Mouse (Mus musculus) midbrain, embryonic 11.5 days (tissue): ENCODE results near the gene Idi2. TPM values are rescaled to one million over a fixed set of nuclear protein-coding genes. Genes with fewer than 3 reads are reported as not detected.

Experiments
- microRNA-seq: library from miRNA; unstranded; fragments of <30 nt; microRNA quantifications from one replicate; pipeline ENCODE4, GENCODE M21; 2017
- polyA plus RNA-seq: library from polyadenylated mRNA; unstranded; fragments of >200 nt; fragmentation: Nextera tagmentation; extraction: Ambion mirVana; gene quantifications from 2 replicates; pipeline ENCODE4 v1.2.1, GENCODE M21; 2014

Gene Idi2
- polyA plus RNA-seq, 1 experiment from 2014 or later = not detected

Small RNA genes within 50 kb of the gene (microRNA-seq; reads per million reads assigned to microRNA genes)
- gene Gm22750 = not detected

Other genes starting within 250 kb of the Idi2 start
- gene Wdr37, start 81.0 kb upstream of the Idi2 start, polyA plus RNA-seq = 46.2 and 53.9 TPM in 2 replicates
- 179 and 207 TPM in 2 replicates for gene Idi1, start 67.4 kb upstream of the Idi2 start, polyA plus RNA-seq
- gene Gm9745, start 4.6 kb upstream of the Idi2 start, polyA plus RNA-seq = not detected in 2 replicates
- 108 and 113 TPM in 2 replicates for gene Gtpbp4, start 43.2 kb downstream of the Idi2 start, polyA plus RNA-seq
- gene Larp4b, start 141.0 kb downstream of the Idi2 start, polyA plus RNA-seq = 36.9 and 37.7 TPM in 2 replicates